Mouse (Mus musculus) forebrain, embryonic 11.5 days (tissue): ENCODE results near the gene Eif3i. TPM values are rescaled to one million over a fixed set of nuclear protein-coding genes. Genes with fewer than 3 reads are reported as not detected.
"Not testable (repeated sequence)": the region's sequence is repeated elsewhere in the genome, so short reads cannot be mapped to it uniquely, and the experiment has no call there.

Experiments
- ATAC-seq: fragments of 200-750 bp; cut with Nextera tagmentation; replicated peaks from 2 replicates; pipeline ENCODE4 v1.8.0; 2017; ENCODE audit warnings: moderate TSS enrichment; ENCODE audit not compliant: low FRiP score
- DNase-seq: peaks from one replicate; pipeline ENCODE4 v3.0.0-alpha.2; 2017; ENCODE audit warnings: low spot score
- H3K27ac ChIP-seq: fragments of 300-500 bp; sonication (generic); 2 replicates; pipeline ENCODE4 v1.5.1; 2014; ENCODE audit warnings: low read depth, low read length
- H3K27me3 ChIP-seq: fragments of 300-500 bp; sonication (generic); 2 replicates; pipeline ENCODE4 v1.6.1; 2014; ENCODE audit warnings: mild to moderate bottlenecking, low read length, mixed read lengths; ENCODE audit not compliant: control insufficient read depth, insufficient read depth
- H3K36me3 ChIP-seq: fragments of 300-500 bp; sonication (generic); 2 replicates; pipeline ENCODE4 v1.6.1; 2014; ENCODE audit warnings: mild to moderate bottlenecking, low read length, moderate library complexity, mixed read lengths; ENCODE audit not compliant: control insufficient read depth, insufficient read depth
- H3K4me1 ChIP-seq: fragments of 300-500 bp; sonication (generic); replicated peaks from 2 replicates; pipeline ENCODE4 v1.6.1; 2014; ENCODE audit warnings: low read length, mixed read lengths; ENCODE audit not compliant: control insufficient read depth, insufficient read depth
- H3K4me2 ChIP-seq: fragments of 300-500 bp; sonication (generic); 2 replicates; pipeline ENCODE4 v1.6.1; 2014; ENCODE audit warnings: low read depth, mild to moderate bottlenecking, low read length, moderate library complexity, mixed read lengths; ENCODE audit not compliant: severe bottlenecking
- H3K4me3 ChIP-seq: fragments of 300-500 bp; sonication (generic); 2 replicates; pipeline ENCODE4 v1.5.1; 2014; ENCODE audit warnings: low read depth, low read length
- H3K9ac ChIP-seq: fragments of 300-500 bp; sonication (generic); 2 replicates; pipeline ENCODE4 v1.6.1; 2014; ENCODE audit warnings: low read length
- H3K9me3 ChIP-seq: fragments of 300-500 bp; sonication (generic); 2 replicates; pipeline ENCODE4 v1.6.1; 2016; ENCODE audit warnings: low read length, mixed read lengths; ENCODE audit not compliant: control insufficient read depth
- WGBS: fragments of 180-500 bp; shearing (Covaris S2); extraction: QIAGEN DNeasy Blood & Tissue Kit; methylation state at CpG from one replicate; pipeline ENCODE4 v1.1.7; 2014; 5-methylcytosine and 5-hydroxymethylcytosine counted together
- microRNA-seq: library from miRNA; unstranded; fragments of <30 nt; microRNA quantifications from one replicate; pipeline ENCODE4, GENCODE M21; 2016; ENCODE audit not compliant: insufficient number of aligned reads
- polyA plus RNA-seq: library from polyadenylated mRNA; unstranded; fragments of >200 nt; fragmentation: Nextera tagmentation; extraction: Ambion mirVana; gene quantifications from 2 replicates; pipeline ENCODE4 v1.2.1, GENCODE M21; 2014

Eif3i gene
- polyA plus RNA-seq, 1 experiment from 2014 or later: 251 TPM

- H3K27ac ChIP-seq, H3K4me3 ChIP-seq, H3K9me3 ChIP-seq, H3K9ac ChIP-seq, ATAC-seq, H3K4me2 ChIP-seq, H3K4me1 ChIP-seq, DNase-seq, H3K36me3 ChIP-seq, H3K27me3 ChIP-seq: not testable (repeated sequence)
- WGBS: 80% methylated on average over 4 of the region's 4 CpGs
Measured at GRCm38 (mm10) chr4:129547631-129548030, 52.8 kb downstream of the Eif3i start.

- Histone ChIP-seq H3K9me3 (no peaks in the 10 kb centered on the region), H3K4me1 (peaks cover 3% of the 10 kb centered on the region; the same call in 1 of the 2 replicates), H3K4me3 (no peak overlapping the region), H3K27me3 (no peaks in the 10 kb centered on the region), H3K36me3 (no peaks in the 10 kb centered on the region; the same call in 1 of the 2 replicates), H3K4me2 (no peak overlapping the region), H3K9ac (no peak overlapping the region), H3K27ac (no peak overlapping the region)
- ATAC-seq (no peak), DNase-seq (no peak)
- WGBS: 92% methylated on average over 4 of the region's 4 CpGs
Measured at GRCm38 (mm10) chr4:129544106-129544505, 56.3 kb downstream of the Eif3i start.

- 1% methylated on average over 46 of the region's 46 CpGs for WGBS
- H3K9me3 ChIP-seq: no peaks in the 10 kb centered on the region
Measured at GRCm38 (mm10) chr4:129542592-129543141, 57.8 kb downstream of the Eif3i start, which contains the start of gene Hdac1. Gene Hdac1, minus strand, starts transcription at chr4:129542713.

More at GRCm38 (mm10) chr4:129542592-129543141, 57.8 kb downstream of the Eif3i start, which contains the start of gene Hdac1:
- H3K4me1 ChIP-seq: peaks cover 3% of the 10 kb centered on the region; the same call in 1 of the 2 replicates
- DNase-seq (peak; percentile 100), ATAC-seq (peak; percentile 99)
- H3K27ac ChIP-seq: peak within 1 kb of the TSS; percentile 68
- no peaks in the 10 kb centered on the region for H3K27me3 ChIP-seq
- no peaks in the 10 kb centered on the region; the same call in 1 of the 2 replicates for H3K36me3 ChIP-seq
- peak within 1 kb of the TSS; percentile 88 for H3K4me3 ChIP-seq
- H3K4me2 ChIP-seq: peak within 1 kb of the TSS; percentile 79
- H3K9ac ChIP-seq: peak within 1 kb of the TSS; percentile 92

Small RNA genes within 50 kb of the gene (microRNA-seq; reads per million reads assigned to microRNA genes)
- not detected for gene Mir8119

Other genes with a start within 250 kb of the Eif3i start
- 8.3 TPM in 2 replicates for gene Zbtb8a, start 222.5 kb downstream of the Eif3i start, polyA plus RNA-seq
- 1.6 and 1.8 TPM in 2 replicates for gene Zbtb8b, start 159.8 kb downstream of the Eif3i start, polyA plus RNA-seq
- gene Bsdc1, start 139.1 kb downstream of the Eif3i start, polyA plus RNA-seq: 24.9 and 25.3 TPM in 2 replicates
- not detected in 2 replicates for gene Tssk3, start 109.6 kb downstream of the Eif3i start, polyA plus RNA-seq
- gene Fam229a, start 109.5 kb downstream of the Eif3i start, polyA plus RNA-seq: not detected in 2 replicates
- 1,728 and 1,922 TPM in 2 replicates for gene Marcksl1, start 87.1 kb downstream of the Eif3i start, polyA plus RNA-seq
- gene Hdac1, start 57.9 kb downstream of the Eif3i start, polyA plus RNA-seq: 262 and 282 TPM in 2 replicates
- gene Lck, start 27.0 kb downstream of the Eif3i start, polyA plus RNA-seq: 11.5 and 13.8 TPM in 2 replicates
- 0.71 and 1.1 TPM in 2 replicates for gene Fam167b, start 22.1 kb downstream of the Eif3i start, polyA plus RNA-seq
- 188 and 192 TPM in 2 replicates for gene Tmem234, start within 50 bp of the Eif3i start, polyA plus RNA-seq
- gene Dcdc2b, start 13.6 kb upstream of the Eif3i start, polyA plus RNA-seq: 2.5 and 2.6 TPM in 2 replicates
- 25.4 and 27.2 TPM in 2 replicates for gene Iqcc, start 18.5 kb upstream of the Eif3i start, polyA plus RNA-seq
- 57.6 and 66.1 TPM in 2 replicates for gene Ccdc28b, start 23.3 kb upstream of the Eif3i start, polyA plus RNA-seq
- gene Txlna, start 40.4 kb upstream of the Eif3i start, polyA plus RNA-seq: 109 and 115 TPM in 2 replicates
- 12.0 and 13.9 TPM in 2 replicates for gene Kpna6, start 72.1 kb upstream of the Eif3i start, polyA plus RNA-seq
- 50.0 and 53.2 TPM in 2 replicates for gene Tmem39b, start 96.2 kb upstream of the Eif3i start, polyA plus RNA-seq
- 183 and 185 TPM in 2 replicates for gene Khdrbs1, start 141.7 kb upstream of the Eif3i start, polyA plus RNA-seq
- 355 and 395 TPM in 2 replicates for gene Ptp4a2, start 210.6 kb upstream of the Eif3i start, polyA plus RNA-seq